Comparison of ENCODE assay signal across 8 mouse cellular contexts in genomic region chrX:8251789-8252333, GRCm38 (mm10). TPM values are rescaled to one million over a fixed set of nuclear protein-coding genes. Genes with fewer than 3 reads are reported as not detected.
DNase-seq lines count a peak whose midpoint lies in the region; ATAC-seq and TF ChIP-seq lines count a peak whose summit lies in the region.

No protein-coding gene starts in this region.

- no peaks in the 10 kb centered on the region; the same call in 1 of the 2 replicates for H3K9me3 ChIP-seq in kidney, embryonic 16.5 days (ENCODE audit: low read length)
- H3K9me3 ChIP-seq in embryonic facial prominence, embryonic 11.5 days (replicated peaks; ENCODE audit: control insufficient read depth, low read length), result no peaks in the 10 kb centered on the region
- H3K9me3 ChIP-seq in intestine, embryonic 16.5 days (ENCODE audit: control insufficient read depth, low read length), result no peaks in the 10 kb centered on the region

- H3K79me2 ChIP-seq in myocyte (ENCODE audit: control insufficient read depth, insufficient read depth), result peaks cover 13% of the 10 kb centered on the region

- peaks cover 6% of the 10 kb centered on the region; the same call in 1 of the 2 replicates for H3K4me1 ChIP-seq in kidney, embryonic 16.5 days (ENCODE audit: insufficient read depth, low read length)
- no peaks in the 10 kb centered on the region for H3K4me1 ChIP-seq in embryonic facial prominence, embryonic 11.5 days (ENCODE audit: control insufficient read depth, insufficient read depth, low read length)
- H3K4me1 ChIP-seq in intestine, embryonic 16.5 days (ENCODE audit: control insufficient read depth, insufficient read depth, low read length), result 0 out of 2 replicates have a peak, but pooled peaks cover 3% of the 10 kb centered on the region

- TF ChIP-seq POLR2A in myocyte (IDR thresholded peaks at IDR 0.05; ENCODE audit: insufficient read length, low read depth), result peak; percentile 45

- H3K4me2 ChIP-seq in kidney, embryonic 16.5 days (replicated peaks; ENCODE audit: low read depth, low read length), result peak overlapping the region; percentile 61
- H3K4me2 ChIP-seq in embryonic facial prominence, embryonic 11.5 days (ENCODE audit: low read depth, low read length), result peak overlapping the region; percentile 47
- peak overlapping the region; percentile 49 for H3K4me2 ChIP-seq in intestine, embryonic 16.5 days (ENCODE audit: low read depth, low read length)
- peak overlapping the region; percentile 57 for H3K4me2 ChIP-seq in myocyte (ENCODE audit: low read depth)

- ATAC-seq in kidney, embryonic 16.5 days (ENCODE audit: low FRiP score, low TSS enrichment), result peak; percentile 73
- no peak; the same call in 1 of the 2 replicates for ATAC-seq in embryonic facial prominence, embryonic 11.5 days (replicated peaks; ENCODE audit: insufficient number of reproducible peaks, low FRiP score, low TSS enrichment, low read depth)
- ATAC-seq in intestine, embryonic 16.5 days, result peak; percentile 67

- H3K36me3 ChIP-seq in kidney, embryonic 16.5 days (ENCODE audit: insufficient read depth, low read length), result 0 out of 2 replicates have a peak, but pooled peaks cover 5% of the 10 kb centered on the region
- H3K36me3 ChIP-seq in embryonic facial prominence, embryonic 11.5 days (replicated peaks; ENCODE audit: control insufficient read depth, insufficient read depth, low read depth, low read length), result no peaks in the 10 kb centered on the region
- H3K36me3 ChIP-seq in intestine, embryonic 16.5 days (ENCODE audit: control insufficient read depth, insufficient read depth, low read length), result no peaks in the 10 kb centered on the region
- H3K36me3 ChIP-seq in myocyte (ENCODE audit: control insufficient read depth, insufficient read depth), result no peaks in the 10 kb centered on the region

- peak overlapping the region; percentile 82 for H3K9ac ChIP-seq in kidney, embryonic 16.5 days (replicated peaks; ENCODE audit: low read length)
- H3K9ac ChIP-seq in embryonic facial prominence, embryonic 11.5 days (replicated peaks; ENCODE audit: low read length), result peak overlapping the region; percentile 59
- peak overlapping the region; percentile 71 for H3K9ac ChIP-seq in intestine, embryonic 16.5 days (ENCODE audit: low read depth, low read length)

- H3K27me3 ChIP-seq in kidney, embryonic 16.5 days (ENCODE audit: insufficient read depth, low read length), result no peaks in the 10 kb centered on the region
- H3K27me3 ChIP-seq in embryonic facial prominence, embryonic 11.5 days (ENCODE audit: control insufficient read depth, insufficient read depth, low read length), result no peaks in the 10 kb centered on the region
- no peaks in the 10 kb centered on the region for H3K27me3 ChIP-seq in intestine, embryonic 16.5 days (replicated peaks; ENCODE audit: control insufficient read depth, insufficient read depth, low read length)
- no peaks in the 10 kb centered on the region for H3K27me3 ChIP-seq in myocyte (ENCODE audit: control insufficient read depth, insufficient read depth, insufficient read length)

- WGBS in kidney, embryonic 16.5 days, result 29% methylated on average over 18 of the region's 18 CpGs
- WGBS in embryonic facial prominence, embryonic 11.5 days, result 18% methylated on average over 18 of the region's 18 CpGs
- WGBS in intestine, embryonic 16.5 days, result 14% methylated on average over 18 of the region's 18 CpGs

- H3ac ChIP-seq in myocyte (ENCODE audit: control insufficient read depth, insufficient read length), result peak overlapping the region; percentile 48

- H3K27ac ChIP-seq in kidney, embryonic 16.5 days (ENCODE audit: low read length), result no peak overlapping the region
- H3K27ac ChIP-seq in embryonic facial prominence, embryonic 11.5 days (replicated peaks; ENCODE audit: low read depth, low read length), result no peak overlapping the region
- peak overlapping the region; percentile 28 for H3K27ac ChIP-seq in intestine, embryonic 16.5 days (ENCODE audit: low read length)

- intact Hi-C loops in left cerebral cortex, postnatal 25 days (cut with DNase I), result loop anchor here (5.0 kb wide), 1 partner anchor 60 kb away; the partner anchor contains the start of gene Ebp

- H3K4me3 ChIP-seq in kidney, embryonic 16.5 days (ENCODE audit: low read length), result peak overlapping the region; percentile 63
- H3K4me3 ChIP-seq in embryonic facial prominence, embryonic 11.5 days (ENCODE audit: low read depth, low read length), result peak overlapping the region; percentile 53
- H3K4me3 ChIP-seq in intestine, embryonic 16.5 days (ENCODE audit: low read length), result peak overlapping the region; percentile 64
- H3K4me3 ChIP-seq in myocyte, result peak overlapping the region; percentile 77

- no peak for DNase-seq in kidney, adult 9 months
- DNase-seq in embryonic facial prominence, embryonic 11.5 days (ENCODE audit: low spot score), result no peak
- no peak for DNase-seq in left cerebral cortex, postnatal 25 days (ENCODE audit: low spot score in 2 of 2)
- DNase-seq in right cerebral cortex, postnatal 14 days, result no peak
- DNase-seq in thymus, postnatal 36 days, result no peak

TF ChIP-seq in myocyte, 11 proteins besides CTCF, POLR2A, EP300 and RAD21:
- TF ChIP-seq POLR2AphosphoS2 (IDR thresholded peaks at IDR 0.05; ENCODE audit: insufficient read length, low read depth) (peak; percentile 24), E2F4 (IDR thresholded peaks at IDR 0.05; ENCODE audit: insufficient read depth) (no peak)

RNA-seq across cellular contexts. Expression of gene Ftsj1, which starts 0.3 kb away (rescaled TPM):
- 39.7 and 41.5 TPM in 2 replicates for polyA plus RNA-seq in kidney, embryonic 16.5 days (2015; fragmentation: Nextera tagmentation; extraction: Ambion mirVana)
- 46.2 and 49.1 TPM in 2 replicates for polyA plus RNA-seq in embryonic facial prominence, embryonic 11.5 days (2014; fragmentation: Nextera tagmentation; extraction: Ambion mirVana)
- 30.8 and 33.7 TPM in 2 replicates for polyA plus RNA-seq in intestine, embryonic 16.5 days (2015; fragmentation: Nextera tagmentation; extraction: Ambion mirVana)
- polyA plus RNA-seq in myocyte (2012; fragmentation: generic; extraction: Trizol), result 32.6 TPM
- total RNA-seq in left cerebral cortex, postnatal 25 days (2021), result 10 to 100 TPM; 20.2 to 25.9 TPM

RNA-seq across cellular contexts. Expression of gene Slc38a5, which starts 19.1 kb away (rescaled TPM):
- polyA plus RNA-seq in kidney, embryonic 16.5 days (2015; fragmentation: Nextera tagmentation; extraction: Ambion mirVana), result 1.8 and 4.1 TPM in 2 replicates
- 3.9 and 4.8 TPM in 2 replicates for polyA plus RNA-seq in embryonic facial prominence, embryonic 11.5 days (2014; fragmentation: Nextera tagmentation; extraction: Ambion mirVana)
- polyA plus RNA-seq in intestine, embryonic 16.5 days (2015; fragmentation: Nextera tagmentation; extraction: Ambion mirVana), result 9.5 and 11.0 TPM in 2 replicates
- polyA plus RNA-seq in myocyte (2012; fragmentation: generic; extraction: Trizol), result not detected
- 1 to 10 TPM; 7.3 to 9.0 TPM for total RNA-seq in left cerebral cortex, postnatal 25 days (2021)

RNA-seq across cellular contexts. Expression of gene Porcn, which starts 45.5 kb away (rescaled TPM):
- 8.4 and 9.7 TPM in 2 replicates for polyA plus RNA-seq in kidney, embryonic 16.5 days (2015; fragmentation: Nextera tagmentation; extraction: Ambion mirVana)
- 10.2 and 14.2 TPM in 2 replicates for polyA plus RNA-seq in embryonic facial prominence, embryonic 11.5 days (2014; fragmentation: Nextera tagmentation; extraction: Ambion mirVana)
- polyA plus RNA-seq in intestine, embryonic 16.5 days (2015; fragmentation: Nextera tagmentation; extraction: Ambion mirVana), result 5.8 and 7.5 TPM in 2 replicates
- 67.5 TPM for polyA plus RNA-seq in myocyte (2012; fragmentation: generic; extraction: Trizol)
- total RNA-seq in left cerebral cortex, postnatal 25 days (2021), result 10 to 100 TPM; 74.0 to 75.2 TPM

RNA-seq across cellular contexts. Expression of gene Ebp, which starts 58.5 kb away (rescaled TPM):
- polyA plus RNA-seq in kidney, embryonic 16.5 days (2015; fragmentation: Nextera tagmentation; extraction: Ambion mirVana), result 43.6 and 44.8 TPM in 2 replicates
- polyA plus RNA-seq in embryonic facial prominence, embryonic 11.5 days (2014; fragmentation: Nextera tagmentation; extraction: Ambion mirVana), result 33.2 and 37.0 TPM in 2 replicates
- 101 and 102 TPM in 2 replicates for polyA plus RNA-seq in intestine, embryonic 16.5 days (2015; fragmentation: Nextera tagmentation; extraction: Ambion mirVana)
- 116 TPM for polyA plus RNA-seq in myocyte (2012; fragmentation: generic; extraction: Trizol)
- total RNA-seq in left cerebral cortex, postnatal 25 days (2021), result 10 to 100 TPM; 35.6 to 41.4 TPM
